Mouse (Mus musculus): ENCODE data around the gene Rnasel. TPM values are rescaled to one million over a fixed set of nuclear protein-coding genes. Genes with fewer than 3 reads are reported as not detected.

Rnasel gene
- total and polyA plus RNA-seq, 3 experiments = 8.4 to 18.8 (median 9.2) TPM

DNA sequence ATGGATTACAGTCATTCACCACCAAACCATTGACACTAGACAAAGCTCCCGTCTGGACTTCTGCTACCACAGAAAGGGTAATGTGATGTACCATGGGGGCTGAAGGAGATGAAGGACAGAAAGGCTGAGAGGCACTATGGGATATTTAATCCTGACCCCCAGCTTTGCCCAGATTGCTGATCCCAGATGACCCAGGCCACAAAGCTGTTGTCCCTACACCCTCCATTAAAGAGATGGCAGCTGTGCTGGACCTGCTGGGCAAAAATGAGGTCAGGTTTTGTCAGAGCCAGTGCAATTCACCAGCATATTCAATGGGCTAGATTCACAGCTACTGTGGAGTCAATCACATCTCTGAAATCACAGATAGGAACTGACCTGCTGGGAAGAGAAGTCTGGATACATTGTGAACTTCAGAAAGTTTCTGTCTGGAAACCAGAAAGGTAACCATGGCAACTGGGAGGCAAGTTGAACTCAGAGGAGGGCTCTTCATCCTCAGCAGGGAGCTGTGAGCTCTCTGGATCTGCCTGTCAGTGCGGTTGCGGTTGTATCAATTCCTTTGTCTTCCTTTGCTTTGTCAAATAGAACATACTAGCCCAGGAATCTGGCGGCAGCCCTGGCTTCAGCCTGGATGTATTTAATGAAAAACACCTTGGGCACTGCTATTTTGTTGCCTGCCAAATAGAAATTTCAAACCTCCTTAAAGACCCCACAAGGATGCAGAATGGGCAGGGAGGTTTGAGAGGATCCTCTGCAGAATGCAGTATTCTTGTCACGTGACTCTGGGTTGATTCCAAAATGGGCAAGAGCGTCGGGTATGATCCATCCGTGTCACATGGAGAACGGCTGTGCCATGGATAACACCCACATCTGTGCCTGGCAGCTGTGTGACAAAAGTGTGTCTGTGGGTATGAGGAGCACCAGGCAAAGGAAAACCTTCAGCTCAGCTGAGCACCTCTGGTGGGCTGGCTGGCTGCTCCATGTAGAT lies 11.8 kb upstream of the Rnasel start:
- dilution Hi-C loops (cut with MboI; ENCODE audit: extremely low pct_ligation_motif_present, extremely low pct_unique_long_range_greater_than_20kb, low sequenced_read_pairs) = no loop called here

GRCm38 (mm10) chr1:153739437-153740015 lies 9.7 kb upstream of the Rnasel start:
- Histone ChIP-seq H3K4me3 (replicated peaks in 1 of 3; ENCODE audit: low read depth in 2 of 3, low read length in 2 of 3, poor library complexity in 1 of 3) (no peak overlapping the region), H3K79me2 (replicated peaks; ENCODE audit: control insufficient read depth, extremely low read depth, insufficient read depth, poor library complexity, severe bottlenecking) (no peaks in the 10 kb centered on the region), H3K27me3 (replicated peaks) (no peaks in the 10 kb centered on the region), H3K36me3 (replicated peaks in 1 of 2; ENCODE audit: control insufficient read depth in 1 of 2, insufficient read depth in 1 of 2, low read length in 1 of 2) (no peaks in the 10 kb centered on the region), H3K4me2 (ENCODE audit: insufficient read depth, low read depth, poor library complexity, severe bottlenecking) (peak overlapping the region; percentile 51; the same call in 1 of the 2 replicates), H3K27ac (ENCODE audit: insufficient read depth, low read depth) (no peak overlapping the region), H3K9me3 (replicated peaks; ENCODE audit: low read length) (no peaks in the 10 kb centered on the region), H3K9ac (ENCODE audit: insufficient read depth, low read depth) (no peak overlapping the region), H3K4me1 (ENCODE audit: control insufficient read depth in 1 of 2, insufficient read depth in 2 of 2) (peaks cover 0 to 10% of the 10 kb centered on the region in 2 experiments; a peak in 2 of 4 replicates)
- dilution Hi-C loops (cut with MboI; ENCODE audit: extremely low pct_ligation_motif_present, extremely low pct_unique_long_range_greater_than_20kb, low sequenced_read_pairs) (no loop called here), in situ Hi-C loops (cut with MboI; ENCODE audit: low pct_ligation_motif_present, low pct_unique_long_range_greater_than_20kb, low sequenced_read_pairs) (loop anchor here (5.0 to 10.0 kb wide), 2 partner anchors 37 to 55 kb away; no protein-coding TSS in a partner anchor)
- DNase-seq (ENCODE audit: extremely low read depth) = no peak
- no peak for TF ChIP-seq USF1 (IDR thresholded peaks at IDR 0.05; ENCODE audit: low read depth, low read length)
- no peak for TF ChIP-seq IRF4 (IDR thresholded peaks at IDR 0.05; ENCODE audit: low read depth, low read length)
- no peak for TF ChIP-seq ZKSCAN1 (IDR thresholded peaks at IDR 0.05; ENCODE audit: borderline replicate concordance, low read depth, low read length)
- TF ChIP-seq CHD1 (IDR thresholded peaks at IDR 0.05; ENCODE audit: low read depth, low read length) = no peak
- no peak for TF ChIP-seq ZMIZ1 (IDR thresholded peaks at IDR 0.05; ENCODE audit: low read depth, low read length)
- TF ChIP-seq ELF1 (IDR thresholded peaks at IDR 0.05; ENCODE audit: low read depth, low read length) = no peak
- TF ChIP-seq MAZ (IDR thresholded peaks at IDR 0.05; ENCODE audit: low read depth, low read length) = no peak
- TF ChIP-seq MAX (IDR thresholded peaks at IDR 0.05; ENCODE audit: low read length) = no peak
- TF ChIP-seq ZC3H11A (IDR thresholded peaks at IDR 0.05; ENCODE audit: low read depth, low read length) = no peak
- no peak for TF ChIP-seq MXI1 (IDR thresholded peaks at IDR 0.05; ENCODE audit: low read depth, low read length)
- TF ChIP-seq USF2 (conservative IDR thresholded peaks at IDR 0.05; ENCODE audit: low read depth, low read length) = no peak
- TF ChIP-seq NRF1 (IDR thresholded peaks at IDR 0.05; ENCODE audit: low read depth, low read length) = no peak
- no peak for TF ChIP-seq CTCF (conservative IDR thresholded peaks at IDR 0.05 in 1 of 2, IDR thresholded peaks at IDR 0.05 in 1 of 2; ENCODE audit: low read depth in 2 of 2, low read length in 2 of 2)
- TF ChIP-seq NELFE (IDR thresholded peaks at IDR 0.05; ENCODE audit: low read depth, low read length) = no peak
- no peak for TF ChIP-seq KAT2A (IDR thresholded peaks at IDR 0.05; ENCODE audit: insufficient replicate concordance, low read length)
- no peak for TF ChIP-seq ETS1 (conservative IDR thresholded peaks at IDR 0.05; ENCODE audit: low read depth, low read length)

More for the DNA sequence above, 11.8 kb upstream of the Rnasel start:
- Histone ChIP-seq H3K79me2 (replicated peaks; ENCODE audit: control insufficient read depth, extremely low read depth, insufficient read depth, poor library complexity, severe bottlenecking) (no peaks in the 10 kb centered on the region), H3K9me3 (replicated peaks; ENCODE audit: low read length) (no peaks in the 10 kb centered on the region), H3K4me2 (ENCODE audit: insufficient read depth, low read depth, poor library complexity, severe bottlenecking) (no peak overlapping the region), H3K4me3 (replicated peaks in 1 of 3; ENCODE audit: low read depth in 2 of 3, low read length in 2 of 3, poor library complexity in 1 of 3) (no peak overlapping the region), H3K36me3 (replicated peaks in 1 of 2; ENCODE audit: control insufficient read depth in 1 of 2, insufficient read depth in 1 of 2, low read length in 1 of 2) (no peaks in the 10 kb centered on the region), H3K27ac (ENCODE audit: insufficient read depth, low read depth) (no peak overlapping the region), H3K9ac (ENCODE audit: insufficient read depth, low read depth) (no peak overlapping the region), H3K27me3 (replicated peaks) (no peaks in the 10 kb centered on the region), H3K4me1 (ENCODE audit: control insufficient read depth in 1 of 2, insufficient read depth in 2 of 2) (peaks cover 0 to 12% of the 10 kb centered on the region in 2 experiments; a peak in 2 of 4 replicates)
- DNase-seq (ENCODE audit: extremely low read depth) = no peak
- TF ChIP-seq RCOR1 (conservative IDR thresholded peaks at IDR 0.05; ENCODE audit: low read depth, low read length) (no peak), RAD21 (IDR thresholded peaks at IDR 0.05; ENCODE audit: low read depth, low read length) (no peak), ETS1 (conservative IDR thresholded peaks at IDR 0.05; ENCODE audit: low read depth, low read length) (no peak), MYC (IDR thresholded peaks at IDR 0.05; ENCODE audit: low read depth, low read length) (no peak), ELF1 (IDR thresholded peaks at IDR 0.05; ENCODE audit: low read depth, low read length) (no peak), NELFE (IDR thresholded peaks at IDR 0.05; ENCODE audit: low read depth, low read length) (no peak), HCFC1 (IDR thresholded peaks at IDR 0.05; ENCODE audit: low read depth, low read length) (no peak), ZNF384 (IDR thresholded peaks at IDR 0.05; ENCODE audit: low read depth, low read length) (no peak), EP300 (IDR thresholded peaks at IDR 0.05; ENCODE audit: low read length) (no peak), UBTF (IDR thresholded peaks at IDR 0.05; ENCODE audit: low read depth, low read length) (no peak)
- in situ Hi-C loops (cut with MboI; ENCODE audit: low pct_ligation_motif_present, low pct_unique_long_range_greater_than_20kb, low sequenced_read_pairs) = loop anchor here (5.0 to 10.0 kb wide), 2 partner anchors 35 to 53 kb away; no protein-coding TSS in a partner anchor

Data from CH12.LX (cell line).